Mouse (Mus musculus) T-helper 17 cell (primary cell): ENCODE results near the gene Ppm1n.

Experiments
- in situ Hi-C, 2 experiments: fragments of 300-600 bp; cut with MboI, MseI; formaldehyde crosslinking; loops; 1 replicate in 1 of 2; 2 replicates in 1 of 2; pipeline ENCODE4 v1.15.1; 2025; ENCODE audit warnings: high pct_unique_total_duplicates in 2 of 2

Ppm1n gene

DNA sequence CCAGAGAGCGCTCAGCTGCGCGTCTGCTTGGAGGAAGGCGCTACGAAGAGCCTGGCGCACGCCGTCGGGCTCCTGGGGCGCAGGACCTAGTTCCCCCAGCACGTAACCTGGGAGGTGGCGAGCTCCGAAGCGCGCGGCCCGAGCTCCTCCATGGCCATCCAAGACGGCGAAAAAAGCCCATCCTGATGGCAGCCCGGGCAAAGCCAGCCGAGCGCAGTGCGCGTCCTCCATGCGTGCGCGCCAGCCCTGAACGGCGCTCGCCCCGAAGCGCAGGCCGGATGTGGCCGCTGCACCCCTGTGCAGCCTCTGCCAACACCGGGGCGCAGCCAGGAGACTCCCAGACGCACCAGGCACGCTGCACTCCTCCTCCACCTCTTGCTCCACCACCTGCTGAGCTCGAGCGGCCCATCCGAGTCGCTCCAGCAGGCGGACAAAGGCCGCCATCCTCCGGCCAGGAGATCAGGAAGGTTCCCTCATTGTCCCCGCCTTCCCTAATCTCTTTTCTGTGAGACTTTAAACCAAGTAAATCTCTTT is at the start of gene Ppm1n:
TSS of gene Ppm1n (minus strand) at position 484 of the 534 bp plus-strand sequence.
- in situ Hi-C loops, result loop anchor here (5.0 to 10.0 kb wide), 3 partner anchors 37 to 645 kb away; partner anchors contain the start of gene Pvr (in 1 of the 2)

DNA sequence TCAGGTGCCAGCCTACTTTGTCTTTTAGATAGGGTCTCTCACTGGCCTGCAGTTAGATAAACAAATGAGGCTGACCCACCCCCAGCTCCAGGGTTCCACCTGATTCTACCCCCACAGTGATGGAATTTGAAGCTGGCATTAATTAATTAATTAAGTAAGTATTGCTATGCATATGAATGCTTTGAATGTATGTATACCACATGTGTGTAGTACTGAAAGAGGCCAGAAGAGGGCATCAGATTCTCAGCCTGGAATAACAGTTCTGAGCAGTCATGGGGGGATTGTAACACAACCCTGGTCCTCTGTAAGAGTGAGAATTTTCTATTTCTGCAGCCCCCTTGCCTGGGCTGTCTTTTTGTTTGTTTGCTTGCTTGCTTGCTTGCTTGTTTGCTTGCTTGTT is 48.6 kb upstream of the Ppm1n start:
- in situ Hi-C loops, result loop anchor here in 1 of 2 experiments (10.0 kb wide), 1 partner anchor 596 kb away; the partner anchor contains the start of gene Pvr

DNA sequence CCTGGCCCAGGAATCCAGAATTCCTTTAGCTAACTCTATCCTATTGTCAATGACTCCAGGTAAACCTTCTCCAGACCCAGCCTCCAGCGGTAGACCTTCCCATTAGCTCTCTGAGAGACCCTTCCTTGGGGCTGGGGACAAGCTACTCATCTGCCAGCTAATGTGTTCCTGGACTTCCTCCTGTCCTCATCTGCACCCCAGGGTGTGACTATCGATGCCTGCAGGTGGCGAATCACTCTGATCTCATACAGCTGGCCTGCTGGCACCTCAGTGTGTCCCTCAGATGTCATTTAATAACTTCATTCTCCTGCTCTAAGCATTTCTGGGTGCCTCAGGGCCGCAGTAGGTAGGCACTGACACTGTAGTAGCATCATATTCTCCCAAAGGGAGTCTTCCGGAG is 47.9 kb upstream of the Ppm1n start:
- in situ Hi-C loops, result loop anchor here in 1 of 2 experiments (10.0 kb wide), 1 partner anchor 597 kb away; the partner anchor contains the start of gene Pvr

DNA sequence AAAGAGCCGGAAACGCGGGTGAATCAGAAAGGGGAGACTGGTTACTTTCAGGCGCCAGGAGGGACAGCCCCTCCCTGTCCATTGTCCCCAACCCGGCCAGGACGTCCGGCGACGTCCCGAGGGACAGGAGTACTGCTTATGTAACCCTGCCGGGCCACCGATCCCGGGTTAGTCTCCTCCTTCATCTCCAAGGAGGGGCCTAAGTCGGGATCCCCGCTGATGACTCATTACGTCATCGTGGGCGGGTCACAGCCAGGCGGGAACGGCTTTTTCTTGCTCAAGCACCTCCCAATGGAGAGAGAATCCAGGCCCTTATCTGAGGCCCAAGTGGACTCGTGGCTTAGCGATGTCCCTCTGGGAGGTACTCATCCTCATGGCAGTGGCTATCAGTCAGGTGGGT is 47.3 kb upstream of the Ppm1n start:
- in situ Hi-C loops, result loop anchor here in 1 of 2 experiments (10.0 kb wide), 1 partner anchor 598 kb away; the partner anchor contains the start of gene Pvr

DNA sequence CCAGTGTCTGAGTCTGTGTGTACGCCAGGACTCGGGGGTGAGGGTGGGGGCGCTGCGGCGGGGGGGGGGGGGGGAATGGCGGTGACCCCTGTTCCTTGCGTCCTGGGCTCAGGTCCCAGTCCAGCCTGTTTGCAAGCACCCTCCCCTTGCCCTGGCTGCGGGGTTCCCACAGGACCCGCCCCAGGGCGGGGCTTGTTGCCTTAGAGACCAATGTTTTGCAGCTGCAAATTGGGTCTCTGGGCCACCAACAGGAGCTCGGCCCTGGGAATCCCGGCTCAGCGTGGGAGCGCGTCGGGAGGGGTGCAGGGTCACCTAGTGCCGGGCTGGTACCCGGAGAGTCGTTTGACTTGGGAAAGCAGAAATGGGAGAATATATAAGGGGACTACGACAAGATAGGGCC is 46.5 kb upstream of the Ppm1n start:
- in situ Hi-C loops, result loop anchor here in 1 of 2 experiments (10.0 kb wide), 1 partner anchor 598 kb away; the partner anchor contains the start of gene Pvr

DNA sequence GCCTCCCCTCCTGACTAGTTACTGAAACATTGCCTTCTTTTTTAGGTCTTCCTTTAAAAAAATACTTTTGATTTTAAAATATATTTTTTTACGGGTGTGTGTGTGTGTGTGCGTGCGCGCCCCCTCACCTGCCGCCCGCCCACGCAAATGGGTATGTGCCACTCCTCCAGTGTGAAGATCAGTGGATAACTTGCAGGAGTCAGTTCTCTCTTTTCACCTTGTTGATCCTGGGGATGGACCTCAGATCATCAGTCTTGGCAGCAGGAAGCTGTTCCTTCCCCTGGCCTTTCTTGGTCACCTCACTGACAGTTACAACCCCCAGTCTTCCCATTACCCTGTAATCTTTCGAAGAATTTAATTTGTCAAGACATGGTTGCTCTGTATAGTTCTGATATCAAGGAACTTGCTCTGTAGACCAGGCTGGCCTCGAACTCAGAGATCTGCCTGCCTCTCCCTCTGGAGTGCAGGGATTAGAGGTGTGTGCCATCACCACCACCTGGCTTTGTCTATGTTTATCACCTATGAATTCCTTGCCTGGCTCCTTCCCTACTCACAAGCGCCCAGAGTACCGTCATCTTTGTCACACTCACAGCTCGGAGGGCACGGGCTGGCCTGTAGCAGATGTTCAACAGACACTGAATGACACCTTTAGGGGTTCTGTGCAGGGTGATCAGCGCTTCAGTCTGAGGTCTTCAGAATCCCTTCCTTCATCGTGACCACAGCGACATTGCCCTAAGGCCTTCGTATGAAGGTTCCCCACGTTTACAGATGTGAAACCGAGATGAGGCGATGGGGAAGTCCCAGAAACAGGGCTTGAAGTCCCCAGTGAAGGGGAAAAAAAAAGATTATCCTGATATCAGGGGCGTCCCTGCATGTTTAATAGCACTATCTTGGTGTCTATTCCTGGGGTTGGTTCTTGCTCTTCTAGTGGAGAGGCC is 45.7 kb upstream of the Ppm1n start:
- in situ Hi-C loops, result loop anchor here in 1 of 2 experiments (10.0 kb wide), 1 partner anchor 599 kb away; the partner anchor contains the start of gene Pvr

DNA sequence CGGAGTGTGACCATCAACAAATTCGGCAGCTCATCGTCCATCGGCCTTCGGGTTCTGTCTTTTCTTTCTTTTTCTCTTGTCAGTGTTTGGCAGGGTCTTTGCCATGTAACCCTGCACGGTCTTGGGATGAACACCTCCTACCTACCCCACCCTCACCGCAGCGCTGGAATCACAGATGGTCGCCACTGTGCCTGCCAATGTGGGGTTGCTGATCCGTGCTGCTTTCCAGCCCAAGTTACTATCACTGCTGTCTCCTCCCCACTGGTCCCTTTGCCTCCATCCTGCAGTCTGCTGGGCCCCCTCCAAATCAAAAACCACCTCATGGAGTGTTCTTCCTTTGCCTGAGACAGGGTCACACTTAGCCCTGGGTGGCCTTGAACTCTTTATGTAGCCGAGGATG is 44.4 kb upstream of the Ppm1n start:
- in situ Hi-C loops, result loop anchor here in 1 of 2 experiments (10.0 kb wide), 1 partner anchor 601 kb away; the partner anchor contains the start of gene Pvr

DNA sequence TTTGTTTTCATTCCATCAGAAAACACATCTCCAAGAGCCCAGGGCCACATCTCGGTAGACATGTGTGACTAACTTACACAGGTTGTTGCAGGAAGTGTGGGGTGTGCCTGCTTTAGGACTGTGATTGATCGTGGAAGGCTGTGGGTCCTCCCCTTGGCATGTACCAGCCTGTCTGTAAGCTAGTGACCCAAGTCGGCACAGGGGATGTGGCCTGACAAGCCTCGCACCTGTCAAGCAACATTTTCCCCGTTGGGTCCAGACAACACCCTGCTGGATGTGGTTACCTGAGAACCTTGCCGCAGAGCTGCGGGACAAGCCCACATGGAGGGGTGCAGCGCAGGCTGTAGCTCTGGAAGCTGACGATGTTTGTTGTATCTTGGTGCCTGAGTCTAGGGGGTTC is 42.6 kb upstream of the Ppm1n start:
- in situ Hi-C loops, result loop anchor here in 1 of 2 experiments (10.0 kb wide), 1 partner anchor 602 kb away; the partner anchor contains the start of gene Pvr

DNA sequence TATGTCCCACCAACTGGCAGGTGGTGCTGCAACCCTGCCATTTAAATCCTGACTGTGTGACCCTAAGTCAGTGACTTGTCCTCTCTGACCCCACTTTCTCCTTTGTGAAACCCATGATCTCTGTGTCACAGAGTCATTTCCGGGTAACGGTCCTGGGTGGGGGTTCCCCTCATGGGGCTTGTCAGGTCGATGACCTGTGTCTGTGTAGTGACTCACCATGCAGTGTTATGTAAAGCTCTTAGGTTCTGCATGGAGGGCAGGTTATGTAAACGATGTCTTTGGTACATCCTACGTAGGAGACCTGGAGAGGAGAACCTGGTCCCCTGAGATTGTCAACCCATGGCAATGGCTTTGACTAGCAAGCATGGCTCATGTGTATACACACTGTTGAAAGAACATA is 41.6 kb upstream of the Ppm1n start:
- in situ Hi-C loops, result loop anchor here in 1 of 2 experiments (10.0 kb wide), 1 partner anchor 603 kb away; the partner anchor contains the start of gene Pvr

DNA sequence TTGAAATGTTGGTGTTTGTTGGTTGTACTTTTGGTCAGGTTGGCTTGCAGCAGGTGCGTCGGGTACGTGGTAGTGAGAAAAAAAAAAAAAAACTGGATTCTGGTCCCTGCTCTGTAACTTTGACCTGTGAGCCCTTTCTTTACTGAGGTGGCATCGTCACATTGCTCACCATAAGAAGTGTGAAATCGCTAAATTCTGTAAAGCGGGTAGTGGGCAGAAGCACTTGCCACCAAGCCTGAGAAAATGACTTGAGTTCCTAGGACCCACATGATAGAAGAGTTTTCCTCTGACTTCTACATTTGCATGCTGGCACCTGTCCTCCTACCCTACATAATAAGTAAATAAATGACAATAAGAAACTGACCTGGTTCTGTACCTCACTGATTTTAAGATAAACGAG is 40.8 kb upstream of the Ppm1n start:
- in situ Hi-C loops, result loop anchor here in 1 of 2 experiments (10.0 kb wide), 1 partner anchor 604 kb away; the partner anchor contains the start of gene Pvr

DNA sequence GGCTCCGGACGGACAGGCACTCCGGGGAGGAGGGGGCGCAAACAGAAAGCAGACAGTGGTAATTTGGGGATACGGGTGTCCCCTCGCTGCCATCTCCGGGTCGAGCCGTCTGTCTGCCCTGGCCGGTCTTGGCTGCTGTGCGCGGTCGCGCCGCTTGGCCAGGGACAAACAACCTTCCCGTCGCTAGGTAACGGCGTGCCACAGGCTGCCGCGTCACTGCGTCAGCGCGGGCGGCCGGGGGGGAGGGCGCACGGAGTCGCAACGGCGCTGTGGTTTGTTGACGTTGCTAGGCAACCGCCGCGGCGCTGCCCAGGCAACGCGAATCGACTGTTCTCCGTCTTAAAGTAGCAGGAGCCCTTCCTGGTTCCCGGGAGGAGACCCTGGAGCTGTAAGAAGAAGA is 40.0 kb upstream of the Ppm1n start:
- in situ Hi-C loops, result loop anchor here in 1 of 2 experiments (10.0 kb wide), 1 partner anchor 605 kb away; the partner anchor contains the start of gene Pvr

DNA sequence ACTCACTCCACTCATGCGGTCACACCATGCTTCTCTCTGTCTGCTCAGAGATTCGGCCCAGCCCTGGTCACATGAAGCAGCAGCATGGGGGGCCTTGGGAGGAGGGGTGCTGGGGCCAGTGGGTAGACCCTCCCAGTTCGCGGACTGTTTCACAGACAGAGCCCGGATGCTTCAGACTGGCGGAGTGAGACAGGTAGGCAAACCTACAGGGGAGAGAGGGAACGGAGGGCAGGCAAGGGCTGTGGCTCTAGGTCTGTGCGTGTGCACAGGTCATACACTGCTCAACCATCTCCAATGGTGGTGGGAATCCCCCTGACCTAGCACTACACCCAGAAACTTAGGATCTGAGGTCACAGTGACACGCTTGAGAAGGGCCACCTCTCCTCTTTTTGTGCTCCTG is 39.6 kb upstream of the Ppm1n start:
- in situ Hi-C loops, result no loop called here

DNA sequence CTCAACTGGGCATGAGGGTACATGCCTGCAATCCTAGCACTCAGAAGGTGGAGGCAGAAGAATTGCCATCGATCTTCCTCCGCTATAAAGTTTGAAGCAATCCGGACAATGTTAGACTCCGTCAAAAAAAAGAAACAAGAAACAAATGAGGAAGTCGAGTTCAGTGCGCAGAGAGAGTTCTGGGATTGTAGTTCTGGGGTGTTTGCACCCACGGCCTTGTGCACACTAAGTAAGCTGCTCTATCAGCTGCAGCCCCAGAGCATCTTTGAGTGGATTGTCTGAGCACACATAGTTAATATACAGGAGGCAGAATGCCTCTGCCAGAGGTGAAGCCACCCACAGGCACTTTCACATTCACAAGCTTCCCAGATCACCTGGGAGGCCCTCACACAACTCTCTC is 38.8 kb upstream of the Ppm1n start:
- in situ Hi-C loops, result no loop called here

DNA sequence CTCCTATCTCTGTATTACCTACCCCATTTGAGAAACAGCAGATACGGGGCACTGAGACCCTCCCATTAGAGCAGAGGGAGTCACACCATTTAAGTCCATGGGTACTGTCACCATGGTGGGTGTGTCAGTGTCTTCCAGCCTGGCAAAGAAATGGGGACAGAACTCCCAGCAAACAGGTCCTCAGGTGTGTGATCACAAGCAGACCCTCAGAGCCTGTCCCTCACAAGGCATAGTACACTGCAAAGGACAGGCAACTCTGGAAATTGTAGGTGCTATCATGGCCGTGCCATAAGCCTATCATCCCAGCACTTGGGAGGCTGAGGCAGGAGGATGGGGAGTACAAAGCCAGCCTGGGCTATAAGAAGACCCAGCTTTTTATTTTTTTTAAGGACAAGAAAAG is 38.3 kb upstream of the Ppm1n start:
- in situ Hi-C loops, result no loop called here

DNA sequence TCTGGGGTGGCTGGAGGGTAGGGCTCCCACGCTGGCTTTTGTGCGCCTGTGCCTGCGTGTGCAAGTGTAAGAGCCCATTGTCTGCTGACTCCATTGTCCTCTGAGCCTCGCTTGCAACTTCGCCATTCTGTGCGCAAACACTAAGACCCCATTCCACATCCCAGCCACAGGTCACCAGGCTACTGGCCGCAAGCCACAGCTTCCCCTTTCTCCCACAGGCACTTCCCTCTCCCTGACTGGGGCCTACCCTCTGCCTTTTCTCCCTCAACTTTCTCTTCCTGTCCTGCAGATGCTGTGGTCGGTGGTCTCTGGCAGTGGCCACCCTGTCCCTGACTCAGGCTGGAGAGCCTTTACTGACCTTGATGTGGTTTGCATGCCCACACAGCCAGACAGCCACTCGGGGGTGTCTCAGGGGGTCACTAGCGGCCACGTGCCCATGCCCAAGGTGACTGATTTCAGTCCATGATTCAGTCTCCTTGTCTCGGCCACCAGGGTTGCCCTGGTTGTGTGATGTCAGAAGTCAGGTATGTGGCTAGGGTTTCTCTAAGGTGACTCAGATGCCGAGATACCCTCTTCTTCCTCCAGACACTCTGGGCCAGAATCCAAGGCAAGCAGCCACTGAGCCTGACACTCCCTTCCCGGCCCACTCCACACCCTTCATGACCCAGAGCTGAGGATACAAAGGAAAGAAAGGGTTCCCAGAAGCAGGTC is 36.7 kb upstream of the Ppm1n start:
- in situ Hi-C loops, result no loop called here

DNA sequence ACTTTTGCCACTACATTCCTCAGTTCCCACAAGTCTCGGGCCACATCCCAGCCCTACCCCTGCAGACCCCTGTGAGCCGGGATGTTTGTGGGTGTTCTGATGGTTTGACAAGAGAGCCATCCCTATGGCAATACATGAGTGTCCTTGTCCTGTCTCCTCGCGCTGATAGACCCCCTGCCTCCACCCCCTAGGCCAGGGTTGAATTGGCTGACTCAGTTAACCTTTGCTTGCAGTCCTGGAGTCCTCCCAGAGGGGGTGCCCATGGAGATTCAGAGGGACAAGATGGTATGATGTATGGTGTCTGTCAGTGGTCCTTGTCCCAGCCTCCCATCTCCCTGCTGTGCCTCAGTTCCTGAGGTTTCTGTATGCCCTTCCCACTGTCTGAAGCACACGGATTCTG is 34.2 kb upstream of the Ppm1n start:
- in situ Hi-C loops, result no loop called here

DNA sequence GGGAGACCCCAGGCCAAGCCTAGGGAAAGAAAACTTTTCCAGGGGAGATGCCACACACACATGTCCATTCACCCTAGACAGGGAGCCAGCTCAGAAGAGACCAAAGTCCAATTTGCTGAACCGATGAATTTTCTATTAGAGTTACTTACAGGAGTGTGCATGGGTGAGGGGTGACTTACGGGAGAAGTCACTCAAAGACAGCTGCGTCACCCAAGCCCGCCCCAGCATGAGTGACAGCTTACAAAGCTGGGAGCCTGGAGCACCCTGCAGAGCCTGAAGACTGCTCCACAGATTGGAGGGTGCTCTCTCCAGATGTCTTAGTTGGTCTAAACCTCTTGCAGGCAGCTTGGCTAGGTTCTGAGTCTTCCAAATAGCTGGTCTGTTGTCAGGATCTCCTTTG is 32.1 kb upstream of the Ppm1n start:
- in situ Hi-C loops, result no loop called here

DNA sequence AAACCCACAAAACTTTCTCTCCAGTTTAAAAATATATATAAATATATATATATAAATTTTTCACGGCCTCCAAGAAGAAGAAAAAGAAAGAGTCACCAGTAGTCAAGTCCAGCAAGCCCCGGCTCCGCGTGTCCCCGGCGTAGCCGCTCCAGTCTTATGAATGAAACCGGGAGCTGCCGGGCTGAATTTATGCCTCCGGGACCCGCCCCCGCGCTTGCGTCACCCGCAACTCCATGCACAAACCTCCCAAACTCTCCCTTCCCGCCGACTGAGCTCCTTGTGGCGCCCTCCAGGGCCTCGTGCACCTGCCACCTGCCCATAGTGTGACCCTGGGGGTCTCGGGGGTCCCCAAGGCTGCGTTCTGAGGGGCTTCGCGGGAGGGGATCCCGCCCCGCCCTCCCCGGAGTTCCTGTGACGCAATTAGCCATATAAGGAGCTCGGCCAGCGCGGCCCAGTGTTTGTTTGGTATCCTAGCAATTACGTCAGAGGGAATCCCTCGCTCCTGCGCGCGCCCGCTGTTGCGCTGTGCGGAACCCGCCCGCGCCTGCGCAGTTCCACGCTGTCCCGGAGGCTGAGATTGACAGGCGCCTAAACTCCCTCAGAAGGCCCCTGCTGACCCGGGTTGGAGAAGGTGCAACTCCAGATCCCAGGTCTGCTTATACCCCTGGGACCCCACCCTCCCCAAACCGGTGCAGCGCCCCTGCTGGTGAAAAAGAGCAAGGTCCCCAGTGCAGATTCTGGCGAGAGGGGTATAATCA is 30.2 kb upstream of the Ppm1n start, which contains the start of gene Fosb:
TSS of gene Fosb (minus strand) at position 168 of the 758 bp plus-strand sequence.
- in situ Hi-C loops, result loop anchor here (5.0 to 10.0 kb wide), 2 partner anchors 32 to 55 kb away; partner anchors contain the start of gene Ercc1 (in 2 of the 2)

DNA sequence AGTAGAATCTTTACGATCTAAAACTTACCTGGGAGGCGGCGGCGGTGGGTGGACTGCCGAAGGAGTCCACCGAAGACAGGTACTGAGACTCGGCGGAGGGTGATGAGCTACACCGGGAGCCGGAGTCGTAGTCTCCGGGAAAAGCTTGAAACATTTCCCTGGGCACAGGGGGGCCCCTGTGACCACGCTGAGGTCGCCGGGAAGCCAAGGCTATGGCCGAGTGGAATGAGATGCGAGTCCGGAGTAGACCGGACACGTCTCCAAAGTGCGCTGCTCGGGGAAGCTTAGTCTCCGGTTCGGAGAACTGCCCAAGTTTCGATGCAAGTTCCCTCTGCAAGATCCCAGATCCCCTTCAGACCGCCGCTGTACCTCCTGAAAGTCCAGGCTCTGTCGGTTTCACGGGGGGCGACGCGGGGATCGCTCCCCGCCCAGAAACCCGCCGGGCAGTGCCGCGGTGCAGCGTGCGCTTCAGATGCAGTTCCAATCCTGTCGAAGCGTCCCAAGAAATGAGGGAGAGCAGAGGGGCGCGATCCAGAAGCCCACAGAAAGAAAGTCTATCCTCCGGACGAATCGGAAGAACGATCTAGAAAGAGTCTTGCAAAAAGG is 29.5 kb upstream of the Ppm1n start:
- in situ Hi-C loops, result loop anchor here (5.0 to 10.0 kb wide), 2 partner anchors 33 to 55 kb away; partner anchors contain the start of gene Ercc1 (in 2 of the 2)
